25 mouse cellular contexts compared by ENCODE assay signal in genomic region chr15:85762761-85763160, GRCm38 (mm10). TPM values are rescaled to one million over a fixed set of nuclear protein-coding genes. Genes with fewer than 3 reads are reported as not detected.
"Had no signal": no experiment of that assay in that cellular context is flagged by ENCODE, and none has a peak within 500 bp of the region (broad histone marks: within the 10 kb centered on the region; RNA-seq: fewer than 3 reads in every experiment).

No protein-coding gene starts in this region.

- DNase-seq: gastrocnemius, postnatal 14 days; gastrocnemius, postnatal 36 days; heart, adult 18-20 months; heart, postnatal 36 days; kidney, adult 11 months; kidney, adult 2 months; kidney, adult 9 months; kidney, postnatal 14 days; kidney, postnatal 36 days; layer of hippocampus, adult 9-11 months; layer of hippocampus, postnatal 36 days; left cerebral cortex, postnatal 4 days; liver, embryonic 13.5 days; lung, adult 18-20 months had no signal

- H3K9me3 ChIP-seq: hindbrain, embryonic 15.5 days had no signal

- H3K27ac ChIP-seq: heart, embryonic 13.5 days; heart, embryonic 15.5 days; hindbrain, embryonic 13.5 days; hindbrain, embryonic 15.5 days; hindbrain, postnatal 0 days; kidney, embryonic 15.5 days; kidney, postnatal 0 days; limb, embryonic 13.5 days; limb, embryonic 15.5 days; liver, embryonic 13.5 days; liver, embryonic 15.5 days had no signal

- H3K4me1 ChIP-seq: heart, embryonic 13.5 days; hindbrain, embryonic 13.5 days; hindbrain, embryonic 15.5 days; kidney, embryonic 15.5 days; limb, embryonic 13.5 days; limb, embryonic 15.5 days; liver, embryonic 13.5 days; liver, embryonic 15.5 days had no signal

- H3K27me3 ChIP-seq: heart, embryonic 13.5 days; heart, embryonic 15.5 days; hindbrain, embryonic 13.5 days; hindbrain, embryonic 15.5 days; kidney, embryonic 15.5 days; limb, embryonic 13.5 days; limb, embryonic 15.5 days; liver, embryonic 13.5 days; liver, embryonic 15.5 days had no signal

- H3K4me3 ChIP-seq: heart, embryonic 13.5 days; heart, embryonic 15.5 days; hindbrain, embryonic 13.5 days; hindbrain, embryonic 15.5 days; kidney, embryonic 15.5 days; limb, embryonic 13.5 days; limb, embryonic 15.5 days; liver, embryonic 13.5 days; liver, embryonic 15.5 days had no signal

- H3K36me3 ChIP-seq: heart, embryonic 13.5 days; hindbrain, embryonic 13.5 days; hindbrain, embryonic 15.5 days; limb, embryonic 13.5 days; limb, embryonic 15.5 days had no signal

RNA-seq across cellular contexts. Expression of gene Ppara, which starts 28.0 kb away (rescaled TPM):
- total RNA-seq: hematopoietic stem cell, adult 5-6 weeks had no signal

RNA-seq across cellular contexts. Expression of gene Pkdrej, which starts 58.8 kb away (rescaled TPM):
- total RNA-seq: hematopoietic stem cell, adult 5-6 weeks had no signal
